Comparison of ENCODE assay signal across 8 mouse cellular contexts in genomic region chr5:120586741-120587615, GRCm38 (mm10). TPM values are rescaled to one million over a fixed set of nuclear protein-coding genes. Genes with fewer than 3 reads are reported as not detected.
A peak's percentile ranks its signal among the peaks of the same experiment; 100 is the strongest.
DNase-seq lines count a peak whose midpoint lies in the region; ATAC-seq and TF ChIP-seq lines count a peak whose summit lies in the region.

No protein-coding gene starts in this region.

- H3K36me3 ChIP-seq in lung, embryonic 14.5 days (ENCODE audit: insufficient read depth) = peaks cover 25% of the 10 kb centered on the region
- no peaks in the 10 kb centered on the region for H3K36me3 ChIP-seq in embryonic facial prominence, embryonic 11.5 days (replicated peaks; ENCODE audit: control insufficient read depth, insufficient read depth, low read depth, low read length)
- H3K36me3 ChIP-seq in limb, embryonic 11.5 days (ENCODE audit: control insufficient read depth, insufficient read depth, low read length) = peaks cover 6% of the 10 kb centered on the region; the same call in 1 of the 2 replicates
- H3K36me3 ChIP-seq in midbrain, embryonic 16.5 days (ENCODE audit: control insufficient read depth, insufficient read depth, low read length) = peaks cover 3% of the 10 kb centered on the region; the same call in 1 of the 2 replicates

- H3K9ac ChIP-seq in lung, embryonic 14.5 days = peak overlapping the region; percentile 78; the same call in 1 of the 2 replicates
- H3K9ac ChIP-seq in embryonic facial prominence, embryonic 11.5 days (replicated peaks; ENCODE audit: low read length) = no peak overlapping the region; the same call in 1 of the 2 replicates
- no peak overlapping the region; the same call in 1 of the 2 replicates for H3K9ac ChIP-seq in limb, embryonic 11.5 days (ENCODE audit: low read length)
- no peak overlapping the region for H3K9ac ChIP-seq in midbrain, embryonic 16.5 days (ENCODE audit: low read depth, low read length)

- H3K4me3 ChIP-seq in lung, embryonic 14.5 days (ENCODE audit: low read depth, low read length) = peak overlapping the region; percentile 89
- H3K4me3 ChIP-seq in embryonic facial prominence, embryonic 11.5 days (ENCODE audit: low read depth, low read length) = no peak overlapping the region; the same call in 1 of the 2 replicates
- H3K4me3 ChIP-seq in limb, embryonic 11.5 days (ENCODE audit: low read depth, low read length) = no peak overlapping the region
- H3K4me3 ChIP-seq in midbrain, embryonic 16.5 days (ENCODE audit: low read depth, low read length) = peak overlapping the region; percentile 79; the same call in 1 of the 2 replicates

- peak; percentile 54 for DNase-seq in lung, embryonic 14.5 days
- no peak for DNase-seq in lung, adult 18-20 months
- DNase-seq in embryonic facial prominence, embryonic 11.5 days (ENCODE audit: low spot score) = no peak
- peak; percentile 51 for DNase-seq in heart, postnatal 4 days
- no peak for DNase-seq in limb, embryonic 11.5 days (ENCODE audit: low spot score)
- DNase-seq in Muller cell, postnatal 12 days (ENCODE audit: inconsistent ontology term) = no peak

- TF ChIP-seq CTCF in lung, embryonic 14.5 days (IDR thresholded peaks at IDR 0.05; ENCODE audit: low read depth) = no peak

- H3K4me1 ChIP-seq in lung, embryonic 14.5 days (ENCODE audit: insufficient read depth) = peaks cover 12% of the 10 kb centered on the region
- H3K4me1 ChIP-seq in embryonic facial prominence, embryonic 11.5 days (ENCODE audit: control insufficient read depth, insufficient read depth, low read length) = no peaks in the 10 kb centered on the region
- H3K4me1 ChIP-seq in limb, embryonic 11.5 days (ENCODE audit: control insufficient read depth, insufficient read depth, low read length) = peaks cover 15% of the 10 kb centered on the region
- peaks cover 12% of the 10 kb centered on the region for H3K4me1 ChIP-seq in midbrain, embryonic 16.5 days (ENCODE audit: control insufficient read depth, insufficient read depth, low read length)

- no peak for ATAC-seq in lung, embryonic 14.5 days (ENCODE audit: insufficient read depth)
- ATAC-seq in embryonic facial prominence, embryonic 11.5 days (replicated peaks; ENCODE audit: insufficient number of reproducible peaks, low FRiP score, low TSS enrichment, low read depth) = no peak
- ATAC-seq in limb, embryonic 11.5 days (ENCODE audit: insufficient number of reproducible peaks, low FRiP score, low TSS enrichment, low read depth) = no peak
- no peak for ATAC-seq in midbrain, embryonic 16.5 days
- ATAC-seq in activated CD4-positive, CD25-positive, alpha-beta regulatory T cell, adult 4 months = no peak

- H3K4me2 ChIP-seq in lung, embryonic 14.5 days = peak overlapping the region; percentile 97
- H3K4me2 ChIP-seq in embryonic facial prominence, embryonic 11.5 days (ENCODE audit: low read depth, low read length) = peak overlapping the region; percentile 87; the same call in 1 of the 2 replicates
- peak overlapping the region; percentile 93; the same call in 1 of the 2 replicates for H3K4me2 ChIP-seq in limb, embryonic 11.5 days (ENCODE audit: low read depth, severe bottlenecking)
- H3K4me2 ChIP-seq in midbrain, embryonic 16.5 days (ENCODE audit: low read length) = peak overlapping the region; percentile 99

- peak overlapping the region; percentile 66 for H3K27ac ChIP-seq in lung, embryonic 14.5 days (ENCODE audit: low read depth)
- H3K27ac ChIP-seq in embryonic facial prominence, embryonic 11.5 days (replicated peaks; ENCODE audit: low read depth, low read length) = no peak overlapping the region
- no peak overlapping the region for H3K27ac ChIP-seq in limb, embryonic 11.5 days (replicated peaks; ENCODE audit: low read depth, low read length)
- no peak overlapping the region for H3K27ac ChIP-seq in midbrain, embryonic 16.5 days (ENCODE audit: low read length)

- WGBS in lung, embryonic 14.5 days = 7% methylated on average over 17 of the region's 17 CpGs
- 13% methylated on average over 17 of the region's 17 CpGs for WGBS in embryonic facial prominence, embryonic 11.5 days
- WGBS in limb, embryonic 11.5 days = 13% methylated on average over 17 of the region's 17 CpGs
- WGBS in midbrain, embryonic 16.5 days = 8% methylated on average over 17 of the region's 17 CpGs

- no peaks in the 10 kb centered on the region for H3K27me3 ChIP-seq in lung, embryonic 14.5 days (ENCODE audit: insufficient read depth, low read length)
- no peaks in the 10 kb centered on the region for H3K27me3 ChIP-seq in embryonic facial prominence, embryonic 11.5 days (ENCODE audit: control insufficient read depth, insufficient read depth, low read length)
- no peaks in the 10 kb centered on the region for H3K27me3 ChIP-seq in limb, embryonic 11.5 days (ENCODE audit: control insufficient read depth, insufficient read depth, low read length)
- H3K27me3 ChIP-seq in midbrain, embryonic 16.5 days (ENCODE audit: control insufficient read depth, insufficient read depth, low read depth, low read length) = no peaks in the 10 kb centered on the region

- no peaks in the 10 kb centered on the region for H3K9me3 ChIP-seq in lung, embryonic 14.5 days (ENCODE audit: low read depth, low read length)
- H3K9me3 ChIP-seq in embryonic facial prominence, embryonic 11.5 days (replicated peaks; ENCODE audit: control insufficient read depth, low read length) = no peaks in the 10 kb centered on the region
- no peaks in the 10 kb centered on the region for H3K9me3 ChIP-seq in limb, embryonic 11.5 days (ENCODE audit: control insufficient read depth, low read length)
- H3K9me3 ChIP-seq in midbrain, embryonic 16.5 days (replicated peaks; ENCODE audit: control insufficient read depth, low read length, poor library complexity, severe bottlenecking) = no peaks in the 10 kb centered on the region

RNA-seq across cellular contexts. Expression of gene Tpcn1, which starts 1.5 kb away (rescaled TPM):
- 16.5 and 17.0 TPM in 2 replicates for polyA plus RNA-seq in lung, embryonic 14.5 days (2014; fragmentation: Nextera tagmentation; extraction: Ambion mirVana)
- 9.6 and 11.2 TPM in 2 replicates for polyA plus RNA-seq in embryonic facial prominence, embryonic 11.5 days (2014; fragmentation: Nextera tagmentation; extraction: Ambion mirVana)
- 10 to 100 TPM; 31.6 to 34.2 TPM for total RNA-seq in heart, postnatal 4 days (2021)
- polyA plus RNA-seq in limb, embryonic 11.5 days (2014; fragmentation: Nextera tagmentation; extraction: Ambion mirVana) = 13.9 and 15.2 TPM in 2 replicates
- polyA plus RNA-seq in midbrain, embryonic 16.5 days (2015; fragmentation: Nextera tagmentation; extraction: Ambion mirVana) = 13.1 and 13.5 TPM in 2 replicates
- 10 to 100 TPM; 10.9 to 13.0 TPM for polyA plus RNA-seq in activated CD4-positive, CD25-positive, alpha-beta regulatory T cell, adult 4 months (2017; shearing (Covaris generic))

RNA-seq across cellular contexts. Expression of gene Iqcd, which starts 1.8 kb away (rescaled TPM):
- polyA plus RNA-seq in lung, embryonic 14.5 days (2014; fragmentation: Nextera tagmentation; extraction: Ambion mirVana) = 0.35 and 0.37 TPM in 2 replicates
- 0.31 and 0.55 TPM in 2 replicates for polyA plus RNA-seq in embryonic facial prominence, embryonic 11.5 days (2014; fragmentation: Nextera tagmentation; extraction: Ambion mirVana)
- total RNA-seq in heart, postnatal 4 days (2021) = not detected
- 0.27 and 0.40 TPM in 2 replicates for polyA plus RNA-seq in limb, embryonic 11.5 days (2014; fragmentation: Nextera tagmentation; extraction: Ambion mirVana)
- polyA plus RNA-seq in midbrain, embryonic 16.5 days (2015; fragmentation: Nextera tagmentation; extraction: Ambion mirVana) = 2.0 and 2.1 TPM in 2 replicates
- polyA plus RNA-seq in activated CD4-positive, CD25-positive, alpha-beta regulatory T cell, adult 4 months (2017; shearing (Covaris generic)) = under 1 TPM; 0.41 to 0.70 TPM

RNA-seq across cellular contexts. Expression of gene Rita1, which starts 25.4 kb away (rescaled TPM):
- polyA plus RNA-seq in lung, embryonic 14.5 days (2014; fragmentation: Nextera tagmentation; extraction: Ambion mirVana) = 7.2 and 9.5 TPM in 2 replicates
- polyA plus RNA-seq in embryonic facial prominence, embryonic 11.5 days (2014; fragmentation: Nextera tagmentation; extraction: Ambion mirVana) = 8.3 and 8.8 TPM in 2 replicates
- 10 to 100 TPM; 10.7 to 10.8 TPM for total RNA-seq in heart, postnatal 4 days (2021)
- 11.6 and 13.5 TPM in 2 replicates for polyA plus RNA-seq in limb, embryonic 11.5 days (2014; fragmentation: Nextera tagmentation; extraction: Ambion mirVana)
- 27.2 and 33.1 TPM in 2 replicates for polyA plus RNA-seq in midbrain, embryonic 16.5 days (2015; fragmentation: Nextera tagmentation; extraction: Ambion mirVana)
- 1 to 10 TPM; 1.1 to 2.4 TPM for polyA plus RNA-seq in activated CD4-positive, CD25-positive, alpha-beta regulatory T cell, adult 4 months (2017; shearing (Covaris generic))

RNA-seq across cellular contexts. Expression of gene Ddx54, which starts 25.6 kb away (rescaled TPM):
- 31.5 and 37.2 TPM in 2 replicates for polyA plus RNA-seq in lung, embryonic 14.5 days (2014; fragmentation: Nextera tagmentation; extraction: Ambion mirVana)
- polyA plus RNA-seq in embryonic facial prominence, embryonic 11.5 days (2014; fragmentation: Nextera tagmentation; extraction: Ambion mirVana) = 28.9 and 29.7 TPM in 2 replicates
- total RNA-seq in heart, postnatal 4 days (2021) = 10 to 100 TPM; 30.8 to 32.0 TPM
- polyA plus RNA-seq in limb, embryonic 11.5 days (2014; fragmentation: Nextera tagmentation; extraction: Ambion mirVana) = 33.1 and 33.5 TPM in 2 replicates
- polyA plus RNA-seq in midbrain, embryonic 16.5 days (2015; fragmentation: Nextera tagmentation; extraction: Ambion mirVana) = 38.7 and 39.9 TPM in 2 replicates
- 10 to 100 TPM; 11.7 to 18.4 TPM for polyA plus RNA-seq in activated CD4-positive, CD25-positive, alpha-beta regulatory T cell, adult 4 months (2017; shearing (Covaris generic))

RNA-seq across cellular contexts. Expression of gene Cfap73, which starts 47.1 kb away (rescaled TPM):
- not detected in 2 replicates for polyA plus RNA-seq in lung, embryonic 14.5 days (2014; fragmentation: Nextera tagmentation; extraction: Ambion mirVana)
- not detected in 2 replicates for polyA plus RNA-seq in embryonic facial prominence, embryonic 11.5 days (2014; fragmentation: Nextera tagmentation; extraction: Ambion mirVana)
- total RNA-seq in heart, postnatal 4 days (2021) = not detected
- not detected in 2 replicates for polyA plus RNA-seq in limb, embryonic 11.5 days (2014; fragmentation: Nextera tagmentation; extraction: Ambion mirVana)
- 0.47 and 1.2 TPM in 2 replicates for polyA plus RNA-seq in midbrain, embryonic 16.5 days (2015; fragmentation: Nextera tagmentation; extraction: Ambion mirVana)
- polyA plus RNA-seq in activated CD4-positive, CD25-positive, alpha-beta regulatory T cell, adult 4 months (2017; shearing (Covaris generic)) = not detected

Comparison
In these comparisons a context has a peak if more than half of its experiments do, and no peak if none do; other contexts are left out.
1. DNase-seq: peak in lung, embryonic 14.5 days (single experiment) and heart, postnatal 4 days (single experiment); none in lung, adult 18-20 months (0 of 2), embryonic facial prominence, embryonic 11.5 days (single experiment), limb, embryonic 11.5 days (single experiment) and Muller cell, postnatal 12 days (single experiment).
2. H3K4me3 ChIP-seq: peak in lung, embryonic 14.5 days (single experiment) and midbrain, embryonic 16.5 days (single experiment); none in embryonic facial prominence, embryonic 11.5 days (single experiment) and limb, embryonic 11.5 days (single experiment).
3. Peak in every context shown above with its lines, with median percentiles within 50 percentile points of each other: H3K4me2 ChIP-seq.